Mouse (Mus musculus) cortical plate, adult 2 months (tissue): ENCODE data around the gene Yeats4.

Experiments used
- CTCF ChIP-seq: fragments of 200-500 bp; IDR thresholded peaks from 2 replicates; pipeline ENCODE4 v1.5.1; 2011; ENCODE audit warnings: mild to moderate bottlenecking, control low read depth, low read length; ENCODE audit not compliant: insufficient read depth; ENCODE audit errors: extremely low read depth
- POLR2A ChIP-seq: fragments of 200-500 bp; IDR thresholded peaks from 2 replicates; pipeline ENCODE4 v1.6.1; 2011; ENCODE audit warnings: mild to moderate bottlenecking, low read length, control low read depth; ENCODE audit not compliant: insufficient read depth; ENCODE audit errors: extremely low read depth

GRCm38 (mm10) chr10:117181098-117181497, 43.2 kb downstream of the Yeats4 start:
- TF ChIP-seq POLR2A (no peak), CTCF (no peak)
